Mouse (Mus musculus) c-Kit-positive CD71-positive TER-119-negative erythroid progenitor cells, embryonic 14.5 days (primary cell): ENCODE data around the gene Nop14.
"Not testable (repeated sequence)": the region's sequence is repeated elsewhere in the genome, so short reads cannot be mapped to it uniquely, and the experiment has no call there.

Experiments used
- DNase-seq: peaks from one replicate; pipeline ENCODE4 v3.0.0-alpha.2; 2013; ENCODE audit warnings: low read depth

Nop14 gene

DNA sequence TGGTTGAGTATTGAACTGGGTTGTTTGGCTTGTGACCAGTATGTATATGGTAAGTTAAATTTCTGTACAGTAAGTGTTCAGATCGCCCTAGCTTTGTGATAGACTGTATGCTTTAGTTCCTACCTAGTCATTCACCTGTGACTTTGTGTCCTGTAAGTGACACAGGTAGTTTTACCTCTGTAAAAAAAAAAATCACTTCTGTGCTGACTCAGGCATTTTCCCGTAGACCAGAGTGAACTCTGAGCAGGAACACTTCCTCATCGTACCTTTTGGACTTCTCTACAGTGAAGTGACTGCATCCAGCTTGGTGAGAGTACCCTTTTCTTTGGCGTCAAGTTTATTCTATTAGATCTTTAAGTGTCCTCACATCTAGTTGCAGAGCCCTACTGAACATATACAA lies 50.0 kb downstream of the Nop14 start:
- no peak for DNase-seq

DNA sequence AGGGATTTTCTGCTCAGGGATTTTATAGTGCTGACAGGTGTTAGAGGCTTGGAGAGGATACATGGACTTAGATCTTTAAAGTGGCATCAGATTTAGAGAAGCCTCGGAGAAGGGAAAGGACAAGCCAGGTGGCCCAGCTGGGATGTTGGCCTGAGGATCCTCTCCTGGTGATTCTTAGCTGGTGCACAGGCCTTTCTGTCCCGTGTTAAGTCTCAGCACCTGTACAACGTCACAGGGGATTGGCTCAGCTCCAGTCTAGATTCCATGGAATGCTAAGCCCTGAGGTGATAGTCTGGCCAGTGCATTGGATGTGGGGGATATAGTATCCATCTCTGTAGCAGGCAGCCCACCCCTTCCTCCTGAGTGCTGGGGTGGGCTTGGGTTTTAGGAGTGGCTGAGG lies 51.7 kb downstream of the Nop14 start:
- no peak for DNase-seq

DNA sequence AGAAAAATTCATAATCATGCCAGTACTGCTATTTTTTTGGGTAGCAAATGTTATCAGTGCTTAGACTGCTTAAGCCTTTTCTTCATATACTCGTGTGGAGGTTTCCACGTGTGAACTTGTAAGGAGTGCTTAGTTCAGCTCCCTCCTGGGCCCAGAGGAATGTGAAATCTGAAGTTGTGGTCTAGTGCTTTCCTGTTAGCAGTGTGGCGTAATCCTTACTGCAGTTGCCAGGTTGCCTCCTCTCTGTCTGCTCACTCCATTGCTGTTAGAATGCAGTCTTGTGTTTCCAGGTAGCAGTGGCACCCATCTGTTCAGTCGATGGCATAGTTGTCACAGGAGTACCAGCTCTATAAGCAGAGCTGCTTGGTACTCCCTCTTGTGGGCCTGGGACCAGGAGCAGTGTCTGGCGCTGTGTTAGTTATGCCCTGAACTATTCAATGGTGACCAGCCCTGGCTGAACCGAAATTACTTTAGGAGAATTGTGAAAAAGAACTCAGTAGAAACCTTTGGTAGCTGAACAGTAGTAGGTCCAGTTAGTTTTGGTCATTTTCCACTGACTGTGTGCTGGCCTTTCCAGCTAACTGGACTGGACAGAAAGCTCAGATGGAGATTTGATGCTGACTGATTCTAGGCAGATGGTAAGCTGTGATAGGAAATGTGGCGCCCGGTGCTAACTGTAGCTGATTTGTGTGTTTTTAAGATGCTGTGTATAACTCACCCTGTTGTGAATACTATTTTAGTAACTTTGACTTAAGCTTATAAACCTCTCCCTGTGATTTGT lies 52.7 kb downstream of the Nop14 start:
- DNase-seq: no peak

DNA sequence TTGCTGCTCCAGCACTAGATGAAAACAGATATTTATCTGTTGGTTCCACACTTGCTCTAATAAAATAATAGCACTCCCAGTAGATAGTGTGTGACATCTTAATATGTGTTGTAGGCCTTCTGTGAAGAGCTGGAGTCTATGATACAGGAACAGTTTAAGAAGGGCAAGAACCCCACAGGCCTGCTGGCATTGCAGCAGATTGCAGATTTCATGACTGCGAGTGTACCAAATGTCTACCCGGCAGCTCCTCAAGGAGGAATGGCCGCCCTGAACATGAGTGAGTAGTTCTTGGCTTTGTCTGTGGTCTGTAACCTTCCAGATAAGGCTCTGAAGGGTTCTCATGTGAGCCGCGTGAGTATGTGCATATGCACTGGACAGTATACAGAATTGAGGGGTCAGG lies 55.4 kb downstream of the Nop14 start:
- DNase-seq: no peak

DNA sequence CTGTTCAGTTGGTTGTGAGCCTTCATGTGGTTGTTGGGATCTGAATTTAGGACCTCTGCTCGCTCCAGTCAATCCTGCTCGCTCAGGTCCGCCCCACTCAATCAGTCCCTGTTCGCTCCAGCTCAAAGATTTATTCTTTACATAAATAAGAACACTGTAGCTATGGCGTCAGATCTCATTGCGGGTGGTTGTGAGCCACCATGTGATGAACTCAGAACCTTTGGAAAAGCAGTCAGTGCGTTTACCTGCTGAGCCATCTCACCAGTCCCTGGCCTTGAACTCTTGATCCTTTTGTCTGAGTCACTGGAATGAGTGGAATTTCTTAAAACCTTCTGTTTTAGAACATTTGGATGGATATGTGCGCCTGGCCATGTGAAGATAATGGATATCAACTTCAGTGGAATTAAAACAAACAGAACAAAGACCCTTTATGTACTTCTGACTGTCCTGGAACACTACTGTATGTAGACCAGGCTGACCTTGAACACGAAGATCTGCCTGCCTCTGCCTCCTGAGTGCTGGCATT lies 66.7 kb downstream of the Nop14 start:
- no peak for DNase-seq

DNA sequence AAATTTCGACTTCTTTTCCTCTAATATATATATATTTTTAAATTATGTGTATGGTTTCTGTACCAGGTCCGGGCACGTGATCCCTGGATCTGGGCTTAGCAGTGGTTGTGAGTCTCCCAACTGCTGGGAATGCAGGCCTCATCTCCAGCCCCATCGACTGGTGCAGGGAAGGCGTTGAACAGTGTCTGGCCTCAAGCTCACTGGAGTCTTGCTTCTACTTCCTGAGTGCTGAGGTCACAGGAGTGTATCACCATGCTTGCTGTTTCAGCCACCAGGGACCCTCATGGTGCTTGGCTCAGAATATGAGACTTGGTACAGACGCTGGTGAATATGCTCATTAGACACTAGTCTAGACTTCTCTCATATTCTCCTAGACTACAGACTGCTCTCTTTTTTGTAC lies 67.3 kb downstream of the Nop14 start:
- no peak for DNase-seq

DNA sequence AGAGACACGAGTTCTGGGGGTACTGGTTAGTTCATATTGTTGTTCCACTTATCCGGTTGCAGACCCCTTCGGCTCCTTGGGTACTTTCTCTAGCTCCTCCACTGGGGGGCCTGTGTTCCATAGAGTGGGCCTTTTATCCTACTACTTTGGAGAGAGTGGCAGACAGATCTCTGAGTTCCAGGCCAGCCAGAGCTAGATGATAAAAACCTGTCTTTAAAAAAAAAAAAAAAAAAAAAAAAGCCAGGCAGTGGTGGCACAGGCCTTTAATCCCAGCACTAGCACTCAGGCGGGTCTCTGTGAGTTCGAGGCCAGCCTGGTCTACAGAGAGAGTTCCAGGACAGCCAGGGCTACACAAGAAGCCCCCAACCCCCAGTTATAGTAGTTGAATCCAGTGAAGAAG lies 67.7 kb downstream of the Nop14 start:
- not testable (repeated sequence) for DNase-seq

DNA sequence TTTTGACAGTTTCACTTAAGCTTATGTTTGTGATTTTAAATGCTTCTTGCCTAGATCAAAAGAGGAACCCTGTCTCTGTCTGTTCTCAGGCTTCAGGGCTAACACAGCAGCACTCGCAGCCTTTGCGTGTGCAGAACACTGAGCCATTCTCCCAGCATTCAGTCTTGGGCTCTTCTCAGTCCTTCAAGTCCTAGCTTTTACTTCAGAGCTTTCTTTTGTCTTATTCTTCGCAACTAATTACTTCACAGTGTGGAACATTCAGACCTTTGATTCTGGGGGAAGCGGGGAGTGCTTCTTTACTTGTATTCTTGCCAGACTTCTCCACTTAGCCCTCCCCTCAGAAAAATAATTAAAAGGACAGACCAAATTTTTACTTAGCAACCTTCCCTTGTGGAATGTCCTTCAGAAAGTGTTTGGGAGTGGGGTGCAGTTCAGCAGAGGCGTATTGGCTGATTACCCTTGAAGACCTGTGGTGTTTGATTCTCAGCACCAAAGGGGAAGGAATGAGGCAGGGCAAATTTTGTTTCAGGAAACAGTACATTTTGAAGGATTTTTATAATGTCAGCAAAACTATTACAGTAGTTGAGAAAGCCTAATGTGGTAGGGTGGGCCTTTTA lies 68.5 kb downstream of the Nop14 start:
- DNase-seq: no peak

DNA sequence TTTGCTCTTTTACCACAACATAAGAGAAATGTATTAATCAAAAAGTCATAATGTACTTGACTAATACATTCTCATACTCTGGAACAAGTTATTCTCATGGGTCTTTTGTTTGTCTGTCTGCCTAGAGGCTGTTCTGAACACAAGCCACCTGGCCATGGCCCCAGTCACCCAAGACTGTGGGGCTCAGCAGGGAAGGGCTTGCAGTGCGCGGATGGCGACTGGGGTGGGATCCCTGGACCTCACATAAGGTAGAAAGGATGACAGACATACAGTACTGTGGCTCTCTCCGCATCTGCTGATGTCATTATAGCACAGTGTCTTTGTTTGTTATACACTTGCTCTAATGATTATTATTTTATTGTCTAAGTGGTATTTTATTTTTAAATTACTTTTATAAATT lies 69.2 kb downstream of the Nop14 start:
- no peak for DNase-seq

DNA sequence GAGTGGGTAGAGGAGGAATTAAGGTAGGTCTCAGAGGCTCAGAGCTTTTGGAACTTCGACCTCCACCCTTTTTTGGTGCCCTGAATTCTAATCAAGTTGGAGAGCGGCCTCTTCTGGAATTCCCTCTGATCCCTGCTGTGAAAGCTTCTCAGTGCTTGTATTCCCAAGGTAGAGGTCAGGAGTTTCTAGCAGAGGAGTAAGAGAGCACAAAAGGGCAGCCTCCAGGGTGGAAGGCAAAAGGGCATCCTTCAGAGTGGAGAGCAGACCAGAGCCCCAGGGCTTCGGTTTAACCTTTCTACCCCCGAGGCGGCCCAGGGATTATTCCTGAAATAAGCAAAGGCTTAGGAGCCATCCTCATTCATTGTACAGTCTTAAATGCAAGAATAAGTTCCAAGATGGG lies 69.9 kb downstream of the Nop14 start:
- DNase-seq: no peak
